Mouse (Mus musculus): ENCODE data around the gene Fam47e. TPM values are rescaled to one million over a fixed set of nuclear protein-coding genes. Genes with fewer than 3 reads are reported as not detected.

Fam47e gene
- polyA plus RNA-seq, 1 experiment from 2014 or later = not detected

DNA sequence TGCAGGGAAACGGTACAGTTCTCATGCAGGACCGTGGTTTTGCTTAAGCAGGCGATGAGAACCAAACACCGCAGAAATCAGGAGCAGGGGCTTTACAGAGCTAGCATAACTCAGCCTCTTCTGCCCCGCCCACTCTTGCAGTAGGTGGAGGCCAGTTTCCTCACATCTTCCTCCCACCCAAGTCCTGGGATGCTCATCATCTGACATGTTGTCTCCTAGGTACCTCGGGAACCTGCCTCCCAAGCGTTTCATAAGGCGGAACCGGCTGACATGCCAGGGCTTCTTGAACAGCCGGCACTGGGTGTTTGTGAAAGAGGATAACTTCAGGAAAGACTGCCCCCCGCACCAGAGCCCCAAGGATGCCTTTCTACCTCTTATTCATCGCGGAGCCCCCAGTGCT is 7.1 kb downstream of the Fam47e start:
- no peak overlapping the region for H3K4me2 ChIP-seq
- H3K9ac ChIP-seq = no peak overlapping the region
- no peaks in the 10 kb centered on the region for H3K36me3 ChIP-seq (ENCODE audit: insufficient read depth)
- no peak overlapping the region for H3K4me3 ChIP-seq (ENCODE audit: low read depth, low read length)
- WGBS = 77% methylated on average over 13 of the region's 13 CpGs
- H3K27me3 ChIP-seq (ENCODE audit: insufficient read depth, low read length) = no peaks in the 10 kb centered on the region
- H3K9me3 ChIP-seq (ENCODE audit: low read depth, low read length) = no peaks in the 10 kb centered on the region
- no peaks in the 10 kb centered on the region for H3K4me1 ChIP-seq (ENCODE audit: insufficient read depth)
- DNase-seq (no peak), ATAC-seq (ENCODE audit: insufficient read depth) (no peak)
- no peak overlapping the region for H3K27ac ChIP-seq (ENCODE audit: low read depth)
- TF ChIP-seq CTCF (IDR thresholded peaks at IDR 0.05; ENCODE audit: low read depth) = no peak

DNA sequence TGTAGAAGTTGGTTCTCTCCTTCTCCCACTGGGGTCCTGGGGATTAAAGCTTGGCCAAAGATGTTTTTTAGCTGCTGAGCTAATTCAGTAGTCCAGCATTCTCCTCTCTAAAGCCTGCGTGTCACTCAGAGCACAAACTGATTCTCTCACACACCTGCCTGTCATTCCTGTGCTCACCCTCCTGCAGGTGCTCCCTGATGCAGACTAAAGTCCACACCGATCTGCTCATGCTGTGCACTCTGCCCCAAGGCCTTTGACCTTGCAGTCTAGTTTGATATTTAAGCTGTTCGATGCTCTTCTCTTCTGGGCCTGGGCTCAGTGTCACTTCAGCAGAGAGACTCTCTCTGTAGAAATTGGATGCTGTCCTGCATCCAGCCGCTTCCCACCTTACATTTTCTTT is 16.4 kb downstream of the Fam47e start:
- H3K36me3 ChIP-seq (ENCODE audit: insufficient read depth) = no peaks in the 10 kb centered on the region
- no peak for ATAC-seq (ENCODE audit: insufficient read depth)
- no peak for DNase-seq
- H3K4me3 ChIP-seq (ENCODE audit: low read depth, low read length) = no peak overlapping the region
- H3K4me2 ChIP-seq = no peak overlapping the region
- no peak overlapping the region for H3K9ac ChIP-seq
- H3K27me3 ChIP-seq (ENCODE audit: insufficient read depth, low read length) = no peaks in the 10 kb centered on the region
- H3K9me3 ChIP-seq (ENCODE audit: low read depth, low read length) = no peaks in the 10 kb centered on the region
- no peak for TF ChIP-seq CTCF (IDR thresholded peaks at IDR 0.05; ENCODE audit: low read depth)
- H3K27ac ChIP-seq (ENCODE audit: low read depth) = no peak overlapping the region
- no peaks in the 10 kb centered on the region for H3K4me1 ChIP-seq (ENCODE audit: insufficient read depth)
- 77% methylated on average over 4 of the region's 4 CpGs for WGBS

DNA sequence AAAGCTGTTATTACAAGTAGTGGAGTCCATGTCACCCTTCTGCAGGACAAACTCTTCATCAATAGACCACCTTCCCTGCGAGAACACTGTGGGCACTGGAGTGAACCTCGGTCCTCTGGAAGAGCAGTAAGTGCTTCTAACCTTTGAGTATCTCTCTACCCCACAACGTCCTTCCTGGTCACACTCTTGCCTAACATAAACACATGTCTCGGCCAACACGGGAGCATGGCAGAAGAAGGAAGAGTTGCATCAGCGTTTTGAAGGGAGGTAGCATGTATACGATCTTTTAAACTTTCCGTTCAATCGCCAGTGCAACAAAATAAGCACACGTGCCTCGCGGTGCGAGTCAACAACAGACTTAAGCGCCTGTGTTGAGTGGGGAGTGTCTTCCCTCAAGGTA is 24.7 kb downstream of the Fam47e start:
- no peak for TF ChIP-seq CTCF (IDR thresholded peaks at IDR 0.05; ENCODE audit: low read depth)

DNA sequence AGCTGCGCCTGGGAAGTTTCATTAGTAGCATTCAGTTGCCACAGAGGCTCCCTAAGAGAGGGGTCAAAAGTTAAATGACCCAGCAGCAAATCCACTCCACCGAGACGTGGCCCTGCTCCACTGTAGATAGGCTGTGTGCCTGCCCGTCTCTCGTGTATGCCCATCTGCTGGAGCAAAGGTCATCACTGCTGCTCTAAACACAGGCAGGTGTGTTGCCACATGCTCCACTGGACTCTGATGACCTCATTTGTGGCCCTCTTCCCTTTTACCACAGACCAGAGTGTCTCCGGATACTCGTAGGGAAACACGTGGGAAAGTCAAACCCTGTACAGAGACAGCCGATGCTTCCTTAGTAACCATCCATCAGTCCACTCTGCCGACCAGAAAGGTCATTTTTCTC is 31.1 kb downstream of the Fam47e start:
- no peaks in the 10 kb centered on the region for H3K27me3 ChIP-seq (ENCODE audit: insufficient read depth, low read length)
- 36% methylated on average over 10 of the region's 10 CpGs for WGBS
- H3K9me3 ChIP-seq (ENCODE audit: low read depth, low read length) = no peaks in the 10 kb centered on the region
- no peak for ATAC-seq (ENCODE audit: insufficient read depth)
- no peaks in the 10 kb centered on the region for H3K36me3 ChIP-seq (ENCODE audit: insufficient read depth)
- no peak for TF ChIP-seq CTCF (IDR thresholded peaks at IDR 0.05; ENCODE audit: low read depth)
- H3K4me3 ChIP-seq (ENCODE audit: low read depth, low read length) = no peak overlapping the region
- no peak overlapping the region for H3K4me2 ChIP-seq
- no peak overlapping the region for H3K9ac ChIP-seq
- no peak overlapping the region for H3K27ac ChIP-seq (ENCODE audit: low read depth)
- no peak for DNase-seq
- H3K4me1 ChIP-seq (ENCODE audit: insufficient read depth) = no peaks in the 10 kb centered on the region

More for the DNA sequence above, 24.7 kb downstream of the Fam47e start:
- WGBS = 71% methylated on average over 14 of the region's 14 CpGs
- ATAC-seq (ENCODE audit: insufficient read depth) (no peak), DNase-seq (no peak)
- Histone ChIP-seq H3K27me3 (ENCODE audit: insufficient read depth, low read length) (no peaks in the 10 kb centered on the region), H3K9ac (no peak overlapping the region), H3K4me1 (ENCODE audit: insufficient read depth) (no peaks in the 10 kb centered on the region), H3K36me3 (ENCODE audit: insufficient read depth) (no peaks in the 10 kb centered on the region), H3K9me3 (ENCODE audit: low read depth, low read length) (no peaks in the 10 kb centered on the region), H3K4me2 (no peak overlapping the region), H3K27ac (ENCODE audit: low read depth) (no peak overlapping the region), H3K4me3 (ENCODE audit: low read depth, low read length) (no peak overlapping the region)

DNA sequence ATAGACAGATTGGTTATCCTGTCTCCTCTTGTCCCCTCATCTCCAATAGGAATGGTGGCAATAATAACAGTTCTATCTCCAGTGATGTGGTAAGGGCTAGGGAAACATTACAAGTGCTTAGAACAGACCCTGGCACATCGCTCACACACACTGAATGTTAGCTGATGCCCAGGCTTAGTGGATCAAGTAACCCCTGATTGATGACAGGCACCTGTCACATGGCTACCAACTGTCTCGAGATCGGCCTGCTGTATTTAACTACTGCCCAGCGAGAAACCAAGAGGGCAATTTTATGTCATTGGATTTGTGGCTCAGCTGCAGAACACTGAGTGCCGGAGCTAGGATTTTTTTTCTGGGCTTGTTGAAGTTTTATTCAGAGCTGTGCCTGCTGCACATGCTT is 40.2 kb downstream of the Fam47e start:
- H3K4me1 ChIP-seq (ENCODE audit: insufficient read depth) = no peaks in the 10 kb centered on the region
- DNase-seq = no peak
- TF ChIP-seq CTCF (IDR thresholded peaks at IDR 0.05; ENCODE audit: low read depth) = no peak
- 69% methylated on average over 5 of the region's 5 CpGs for WGBS
- no peaks in the 10 kb centered on the region for H3K9me3 ChIP-seq (ENCODE audit: low read depth, low read length)
- H3K36me3 ChIP-seq (ENCODE audit: insufficient read depth) = no peaks in the 10 kb centered on the region
- no peak overlapping the region for H3K27ac ChIP-seq (ENCODE audit: low read depth)
- no peak for ATAC-seq (ENCODE audit: insufficient read depth)
- no peak overlapping the region for H3K4me2 ChIP-seq
- H3K4me3 ChIP-seq (ENCODE audit: low read depth, low read length) = no peak overlapping the region
- no peaks in the 10 kb centered on the region for H3K27me3 ChIP-seq (ENCODE audit: insufficient read depth, low read length)
- H3K9ac ChIP-seq = no peak overlapping the region

DNA sequence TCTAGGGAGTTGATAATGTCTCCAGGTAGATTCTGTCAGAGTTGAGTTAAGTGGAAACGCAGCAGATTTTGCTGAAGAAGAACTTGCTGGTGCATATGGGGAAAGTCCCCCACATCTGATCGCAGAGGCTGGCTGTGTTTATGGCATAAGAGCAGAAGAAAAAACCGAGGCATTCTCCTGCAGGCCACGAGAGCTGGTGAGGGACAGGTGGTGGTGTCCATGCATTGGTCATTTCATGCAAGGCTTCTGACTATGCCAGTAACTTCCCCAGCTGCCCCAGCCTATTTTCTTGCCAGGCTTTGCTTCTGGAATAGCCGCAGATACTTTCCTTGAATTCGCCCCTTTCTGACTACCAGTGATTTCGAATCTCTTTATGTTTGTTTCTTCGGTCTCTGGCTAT is 42.0 kb downstream of the Fam47e start:
- H3K9me3 ChIP-seq (ENCODE audit: low read depth, low read length) = no peaks in the 10 kb centered on the region
- no peak for ATAC-seq (ENCODE audit: insufficient read depth)
- whole genome bisulfite sequencing = 84% methylated on average over 8 of the region's 8 CpGs

DNA sequence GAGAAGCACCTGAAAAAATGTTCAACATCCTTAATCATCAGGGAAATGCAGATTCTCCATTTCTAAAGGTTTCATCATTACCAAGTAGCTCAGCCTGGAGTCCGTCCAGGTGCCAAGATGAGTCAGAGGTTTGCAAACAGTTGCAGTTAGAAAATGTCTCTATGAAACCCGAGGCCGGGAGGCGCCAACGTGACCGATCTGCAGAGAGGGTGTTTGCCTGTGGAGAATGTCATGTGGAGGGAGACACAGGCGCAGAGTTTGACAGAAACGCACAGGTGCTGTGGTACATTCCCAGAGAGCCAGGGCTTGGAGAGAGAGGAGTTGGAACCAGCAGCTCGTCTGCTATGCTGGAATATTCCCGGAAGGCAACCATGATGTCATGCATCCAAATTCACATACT is 44.2 kb downstream of the Fam47e start:
- no peak for TF ChIP-seq CTCF (IDR thresholded peaks at IDR 0.05; ENCODE audit: low read depth)
- H3K36me3 ChIP-seq (ENCODE audit: insufficient read depth) = no peaks in the 10 kb centered on the region
- H3K27ac ChIP-seq (ENCODE audit: low read depth) = no peak overlapping the region
- ATAC-seq (ENCODE audit: insufficient read depth) = no peak
- H3K4me3 ChIP-seq (ENCODE audit: low read depth, low read length) = no peak overlapping the region
- 60% methylated on average over 10 of the region's 10 CpGs for WGBS
- DNase-seq = no peak
- no peak overlapping the region for H3K9ac ChIP-seq
- no peak overlapping the region for H3K4me2 ChIP-seq
- no peaks in the 10 kb centered on the region for H3K9me3 ChIP-seq (ENCODE audit: low read depth, low read length)
- H3K4me1 ChIP-seq (ENCODE audit: insufficient read depth) = no peaks in the 10 kb centered on the region
- H3K27me3 ChIP-seq (ENCODE audit: insufficient read depth, low read length) = no peaks in the 10 kb centered on the region

More for the DNA sequence above, 42.0 kb downstream of the Fam47e start:
- H3K27ac ChIP-seq (ENCODE audit: low read depth) = no peak overlapping the region
- no peak overlapping the region for H3K4me3 ChIP-seq (ENCODE audit: low read depth, low read length)
- H3K4me2 ChIP-seq = no peak overlapping the region
- H3K27me3 ChIP-seq (ENCODE audit: insufficient read depth, low read length) = no peaks in the 10 kb centered on the region
- no peak overlapping the region for H3K9ac ChIP-seq
- no peak for TF ChIP-seq CTCF (IDR thresholded peaks at IDR 0.05; ENCODE audit: low read depth)
- H3K4me1 ChIP-seq (ENCODE audit: insufficient read depth) = no peaks in the 10 kb centered on the region
- DNase-seq = no peak
- no peaks in the 10 kb centered on the region for H3K36me3 ChIP-seq (ENCODE audit: insufficient read depth)

All from lung, embryonic 14.5 days (tissue).